Comparison of ENCODE assay signal across 9 mouse cellular contexts in the genomic region with DNA sequence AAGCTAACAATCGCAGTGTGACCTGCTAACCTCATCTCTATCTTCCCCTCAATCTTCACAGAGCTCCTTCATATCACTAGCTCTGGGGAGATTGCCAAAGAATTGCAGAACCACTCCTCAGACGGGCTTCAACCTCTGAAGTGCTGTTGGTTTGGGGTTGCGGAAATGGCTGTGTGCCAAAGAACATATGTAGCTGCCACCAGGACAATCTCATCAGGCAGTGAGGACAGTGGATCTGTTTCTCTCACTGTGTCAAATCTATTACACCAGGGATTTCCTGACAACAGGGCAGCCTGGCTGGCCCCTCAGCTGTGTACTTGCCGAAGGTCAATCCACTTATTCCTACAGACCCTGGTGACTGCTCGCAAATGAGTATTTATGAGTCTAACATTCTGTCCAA.
A peak's percentile ranks its signal among the peaks of the same experiment; 100 is the strongest.
DNase-seq lines count a peak whose midpoint lies in the region; ATAC-seq and TF ChIP-seq lines count a peak whose summit lies in the region.
"Had no signal": no experiment of that assay in that cellular context is flagged by ENCODE, and none has a peak within 500 bp of the region (broad histone marks: within the 10 kb centered on the region; RNA-seq: fewer than 3 reads in every experiment).

No protein-coding gene starts in this region.

- TF ChIP-seq POLR2A in testis, adult 2 months (IDR thresholded peaks at IDR 0.05; ENCODE audit: control insufficient read depth, low read depth, low read length): no peak

- H3K36me3 ChIP-seq in testis, adult 2 months (ENCODE audit: control insufficient read depth, insufficient read depth, low read length): no peaks in the 10 kb centered on the region
- no peaks in the 10 kb centered on the region for H3K36me3 ChIP-seq in kidney, postnatal 0 days (ENCODE audit: insufficient read depth, low read length)
- no peaks in the 10 kb centered on the region for H3K36me3 ChIP-seq in stomach, embryonic 16.5 days (ENCODE audit: control insufficient read depth, insufficient read depth, low read length)
- no peaks in the 10 kb centered on the region for H3K36me3 ChIP-seq in forebrain, embryonic 15.5 days

- no peak overlapping the region for H3K9ac ChIP-seq in kidney, postnatal 0 days (ENCODE audit: low read depth, low read length)
- H3K9ac ChIP-seq in stomach, embryonic 16.5 days (ENCODE audit: low read length): no peak overlapping the region
- H3K9ac ChIP-seq in forebrain, embryonic 15.5 days (replicated peaks): no peak overlapping the region

- no peak overlapping the region for H3K4me2 ChIP-seq in kidney, postnatal 0 days (ENCODE audit: low read length)
- no peak overlapping the region for H3K4me2 ChIP-seq in stomach, embryonic 16.5 days (ENCODE audit: low read depth, low read length)
- no peak overlapping the region for H3K4me2 ChIP-seq in forebrain, embryonic 15.5 days (replicated peaks)

- H3K27me3 ChIP-seq in testis, adult 2 months (ENCODE audit: control insufficient read depth, insufficient read depth, low read length): no peaks in the 10 kb centered on the region
- H3K27me3 ChIP-seq in kidney, postnatal 0 days (ENCODE audit: insufficient read depth, low read length): no peaks in the 10 kb centered on the region
- H3K27me3 ChIP-seq in stomach, embryonic 16.5 days (ENCODE audit: control insufficient read depth, insufficient read depth, low read length): no peaks in the 10 kb centered on the region
- no peaks in the 10 kb centered on the region for H3K27me3 ChIP-seq in forebrain, embryonic 15.5 days
- H3K27me3 ChIP-seq: CH12.LX had no signal

- TF ChIP-seq CTCF in testis, adult 2 months (IDR thresholded peaks at IDR 0.05; ENCODE audit: control insufficient read depth, insufficient read depth, insufficient replicate concordance, low read depth, low read length): no peak
- no peak for TF ChIP-seq CTCF in kidney, postnatal 0 days (IDR thresholded peaks at IDR 0.05; ENCODE audit: low read depth)

- DNase-seq in cerebellum, postnatal 14 days: peak; percentile 39 to 54
- DNase-seq in cerebellum, adult 9-11 months: no peak
- no peak for DNase-seq in testis, postnatal 14 days (ENCODE audit: low spot score)
- DNase-seq in kidney, postnatal 0 days (ENCODE audit: low spot score): peak; percentile 82
- DNase-seq in left cerebral cortex, adult 8-10 months (ENCODE audit: low spot score in 2 of 2): no peak

- H3K4me1 ChIP-seq in testis, adult 2 months (ENCODE audit: control insufficient read depth, insufficient read depth, low read length): no peaks in the 10 kb centered on the region
- no peaks in the 10 kb centered on the region for H3K4me1 ChIP-seq in kidney, postnatal 0 days (replicated peaks; ENCODE audit: insufficient read depth, low read length)
- H3K4me1 ChIP-seq in stomach, embryonic 16.5 days (ENCODE audit: control insufficient read depth, insufficient read depth, low read length): peaks cover 5% of the 10 kb centered on the region; the same call in 1 of the 2 replicates
- H3K4me1 ChIP-seq in forebrain, embryonic 15.5 days: no peaks in the 10 kb centered on the region

- no peaks in the 10 kb centered on the region for H3K9me3 ChIP-seq in kidney, postnatal 0 days (replicated peaks; ENCODE audit: low read length)
- no peaks in the 10 kb centered on the region for H3K9me3 ChIP-seq in stomach, embryonic 16.5 days (replicated peaks; ENCODE audit: control insufficient read depth, low read length)
- H3K9me3 ChIP-seq in forebrain, embryonic 15.5 days: no peaks in the 10 kb centered on the region

- H3K27ac ChIP-seq in testis, adult 2 months (ENCODE audit: control insufficient read depth, insufficient read depth, low read depth, low read length): no peak overlapping the region
- no peak overlapping the region for H3K27ac ChIP-seq in kidney, postnatal 0 days
- no peak overlapping the region for H3K27ac ChIP-seq in stomach, embryonic 16.5 days (ENCODE audit: low read length)
- no peak overlapping the region for H3K27ac ChIP-seq in forebrain, embryonic 15.5 days (replicated peaks)

- 21% methylated on average over 5 of the region's 5 CpGs for WGBS in kidney, postnatal 0 days
- 31% methylated on average over 5 of the region's 5 CpGs for WGBS in stomach, embryonic 16.5 days
- WGBS in forebrain, embryonic 15.5 days: 63% methylated on average over 5 of the region's 5 CpGs

- no peak for ATAC-seq in kidney, postnatal 0 days (replicated peaks; ENCODE audit: low FRiP score, low read depth)
- ATAC-seq in stomach, embryonic 16.5 days (ENCODE audit: insufficient read depth, low FRiP score): peak; percentile 56; the same call in 1 of the 2 replicates
- no peak for ATAC-seq in forebrain, embryonic 15.5 days (replicated peaks)

- peak overlapping the region; percentile 52 for H3K4me3 ChIP-seq in testis, adult 2 months (ENCODE audit: control insufficient read depth, low read depth, low read length)
- H3K4me3 ChIP-seq in kidney, postnatal 0 days (replicated peaks; ENCODE audit: low read depth, low read length): no peak overlapping the region
- H3K4me3 ChIP-seq in stomach, embryonic 16.5 days (replicated peaks; ENCODE audit: low read length): no peak overlapping the region
- H3K4me3 ChIP-seq in forebrain, embryonic 15.5 days: no peak overlapping the region

Comparison
In these comparisons a context has a peak if more than half of its experiments do, and no peak if none do; other contexts are left out.
1. DNase-seq: peak in cerebellum, postnatal 14 days (2 of 2) and kidney, postnatal 0 days (single experiment); none in cerebellum, adult 9-11 months (single experiment), testis, postnatal 14 days (single experiment) and left cerebral cortex, adult 8-10 months (0 of 2).